Mouse (Mus musculus) c-Kit-positive CD71-positive TER-119-negative erythroid progenitor cells, embryonic 14.5 days (primary cell): ENCODE measurements around the gene Krt71.
"Not testable (repeated sequence)": the region's sequence is repeated elsewhere in the genome, so short reads cannot be mapped to it uniquely, and the experiment has no call there.

Source experiments
- DNase-seq: peaks from one replicate; pipeline ENCODE4 v3.0.0-alpha.2; 2013; ENCODE audit warnings: low read depth

Krt71 gene

GRCm38 (mm10) chr15:101742711-101743110, at the start of gene Krt71:
TSS of gene Krt71 (minus strand) at chr15:101743109.
- DNase-seq, result no peak

GRCm38 (mm10) chr15:101790867-101791266, 48.0 kb upstream of the Krt71 start:
- DNase-seq, result no peak

GRCm38 (mm10) chr15:101786360-101786759, 43.5 kb upstream of the Krt71 start, which contains the start of gene Krt72:
TSS of gene Krt72 (minus strand) at chr15:101786460.
- DNase-seq, result no peak

- DNase-seq, result no peak
Observed at GRCm38 (mm10) chr15:101773420-101773819, 30.5 kb upstream of the Krt71 start.

GRCm38 (mm10) chr15:101772711-101773081, 29.8 kb upstream of the Krt71 start:
- DNase-seq, result peak; percentile 44

- DNase-seq, result no peak
Observed at GRCm38 (mm10) chr15:101772080-101772710, 29.3 kb upstream of the Krt71 start.

- no peak for DNase-seq
Observed at GRCm38 (mm10) chr15:101770226-101770625, 27.3 kb upstream of the Krt71 start.

- DNase-seq, result no peak
Observed at GRCm38 (mm10) chr15:101737786-101738185, 5.1 kb downstream of the Krt71 start.

GRCm38 (mm10) chr15:101730653-101731052, 12.3 kb downstream of the Krt71 start:
- no peak for DNase-seq

- no peak for DNase-seq
Observed at GRCm38 (mm10) chr15:101724686-101725085, 18.2 kb downstream of the Krt71 start.

GRCm38 (mm10) chr15:101715831-101716230, 27.1 kb downstream of the Krt71 start:
- DNase-seq, result no peak

- DNase-seq, result no peak
Observed at GRCm38 (mm10) chr15:101714356-101714755, 28.6 kb downstream of the Krt71 start.

- DNase-seq, result no peak
Observed at GRCm38 (mm10) chr15:101713731-101714130, 29.2 kb downstream of the Krt71 start.

GRCm38 (mm10) chr15:101712720-101713119, 30.2 kb downstream of the Krt71 start, which contains the start of gene Krt5:
TSS of gene Krt5 (minus strand) at chr15:101712898.
- DNase-seq, result no peak

GRCm38 (mm10) chr15:101708683-101709082, 34.2 kb downstream of the Krt71 start:
- DNase-seq, result no peak

GRCm38 (mm10) chr15:101707454-101707853, 35.5 kb downstream of the Krt71 start:
- DNase-seq, result no peak

GRCm38 (mm10) chr15:101704066-101704465, 38.8 kb downstream of the Krt71 start:
- no peak for DNase-seq

- DNase-seq, result no peak
Observed at GRCm38 (mm10) chr15:101702380-101702779, 40.5 kb downstream of the Krt71 start.

GRCm38 (mm10) chr15:101699866-101700265, 43.0 kb downstream of the Krt71 start:
- no peak for DNase-seq

GRCm38 (mm10) chr15:101699192-101699591, 43.7 kb downstream of the Krt71 start:
- DNase-seq, result no peak

- DNase-seq, result no peak
Observed at GRCm38 (mm10) chr15:101697326-101698188, 45.4 kb downstream of the Krt71 start.

- DNase-seq, result no peak
Observed at GRCm38 (mm10) chr15:101694207-101694606, 48.7 kb downstream of the Krt71 start, which contains the start of gene Krt6a. TSS of gene Krt6a (minus strand) at chr15:101694307.

- not testable (repeated sequence) for DNase-seq
Observed at GRCm38 (mm10) chr15:101690460-101690859, 52.4 kb downstream of the Krt71 start.
